Mouse (Mus musculus): ENCODE measurements around the gene Platr17.
"Not testable (repeated sequence)": the region's sequence is repeated elsewhere in the genome, so short reads cannot be mapped to it uniquely, and the experiment has no call there.

Platr17 gene

DNA sequence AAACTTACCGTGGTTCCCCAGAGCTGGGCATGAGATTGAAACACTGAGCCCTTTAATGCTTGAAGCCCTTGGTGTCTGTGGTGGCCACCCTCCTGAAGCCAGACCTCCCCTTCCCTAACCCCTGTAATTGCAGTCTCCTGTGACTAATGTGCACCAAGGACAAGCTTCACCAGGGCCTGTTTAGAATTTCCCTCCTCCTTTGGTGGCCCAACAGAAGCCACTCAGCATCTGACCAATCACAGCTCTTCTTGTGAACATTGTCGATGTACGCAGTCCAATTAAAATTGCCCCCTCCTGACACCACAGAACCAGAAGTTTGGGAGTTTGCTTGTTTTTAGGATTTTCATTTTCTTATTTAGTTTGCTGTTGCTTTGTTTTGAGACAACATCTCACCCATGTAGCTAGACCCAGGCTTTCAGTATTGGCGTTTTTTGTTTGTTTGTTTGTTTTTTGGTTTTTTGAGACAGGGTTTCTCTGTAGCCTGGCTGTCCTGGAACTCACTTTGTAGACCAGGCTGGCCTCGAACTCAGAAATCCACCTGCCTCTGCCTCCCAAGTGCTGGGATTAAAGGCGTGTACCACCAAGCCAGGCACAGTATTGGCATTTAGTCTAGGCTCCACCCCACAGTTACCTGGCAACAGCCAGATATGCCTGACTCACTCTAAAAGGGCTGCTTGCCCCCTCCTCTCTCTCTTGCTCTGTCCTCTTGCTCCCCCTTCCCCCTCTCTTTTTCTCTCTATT, 854 bp upstream of the Platr17 start:
- DNase-seq, result not testable (repeated sequence)

DNA sequence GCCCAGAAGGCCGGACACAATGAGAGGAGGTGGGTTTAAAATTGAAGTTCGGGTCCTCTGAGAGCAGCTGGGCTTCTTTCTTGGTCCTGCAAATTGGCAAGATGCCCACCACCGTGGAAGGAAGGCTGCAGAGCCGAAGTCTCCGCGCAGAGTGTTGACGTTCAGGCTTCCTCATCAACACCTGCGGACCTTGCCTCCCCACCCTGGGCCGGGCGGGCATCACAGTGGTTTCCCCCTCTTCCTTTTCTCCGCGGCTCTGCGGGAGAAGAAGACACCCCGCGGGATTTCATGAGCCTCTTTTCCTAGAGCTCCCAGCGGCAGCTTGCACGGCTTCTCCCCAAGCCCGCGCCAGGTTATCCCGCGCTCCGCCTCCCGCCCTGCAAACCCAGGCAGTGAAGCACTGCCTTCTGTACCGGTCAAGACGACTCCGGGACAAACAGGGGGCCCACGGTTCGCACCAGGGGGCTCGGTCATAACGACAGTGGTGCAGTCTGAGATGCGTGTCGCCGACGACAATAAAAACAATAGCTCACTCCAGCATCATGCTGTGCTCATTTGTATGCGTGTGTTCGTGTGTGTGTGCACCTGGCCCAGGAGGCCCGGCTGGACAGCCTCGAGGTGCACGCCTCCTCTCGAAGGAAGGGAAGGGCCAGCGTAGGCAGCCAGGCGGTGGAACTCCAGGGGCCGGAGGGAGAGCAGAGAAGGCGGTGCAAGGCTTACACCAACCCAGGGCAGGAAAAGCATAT, 3.6 kb downstream of the Platr17 start:
- peak in 1 of 2 experiments; percentile 49 for DNase-seq

DNA sequence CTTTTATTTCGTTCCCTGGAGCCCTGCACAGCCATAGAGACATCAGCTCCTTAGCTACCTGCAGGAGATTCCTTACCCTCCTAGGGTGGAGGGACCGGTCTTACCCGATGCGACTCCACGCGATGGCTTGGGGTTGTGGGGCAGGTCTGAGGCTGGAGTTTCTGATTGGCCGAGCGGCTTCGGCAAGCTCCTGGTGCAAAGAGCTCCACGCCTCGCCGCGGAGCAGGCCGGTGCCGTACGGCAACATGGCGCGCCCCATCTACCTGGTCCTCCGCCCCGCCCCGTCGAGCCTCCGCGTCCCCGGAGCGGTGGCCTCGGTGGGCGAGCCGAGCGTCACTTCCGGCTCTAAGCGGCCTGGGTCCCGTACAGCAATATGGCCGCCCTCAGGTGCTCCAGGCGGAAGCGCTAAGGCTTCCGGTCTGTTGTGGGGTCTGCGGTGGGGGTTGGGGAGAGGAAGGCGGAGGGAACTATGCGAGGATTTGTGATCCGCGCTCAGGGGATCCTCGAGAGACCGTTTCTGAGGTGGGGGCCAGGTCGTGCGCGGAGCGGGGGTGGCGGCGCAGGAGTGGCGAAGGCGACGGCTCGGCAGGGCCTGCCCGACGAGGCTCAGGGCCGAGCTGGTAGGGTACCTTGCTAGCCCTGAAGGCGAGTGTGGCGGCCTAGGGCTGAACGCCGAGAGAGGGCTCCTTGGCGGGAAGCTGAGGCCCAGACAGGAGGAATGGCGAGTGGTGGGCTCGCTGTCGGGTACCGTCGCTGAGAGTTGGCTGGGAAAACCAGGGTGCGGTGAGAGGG, 4.3 kb downstream of the Platr17 start, which contains the start of gene Daxx:
Daxx (plus strand) TSS at position 338 of the 792 bp plus-strand sequence.
- peak; percentile 99 for DNase-seq

DNA sequence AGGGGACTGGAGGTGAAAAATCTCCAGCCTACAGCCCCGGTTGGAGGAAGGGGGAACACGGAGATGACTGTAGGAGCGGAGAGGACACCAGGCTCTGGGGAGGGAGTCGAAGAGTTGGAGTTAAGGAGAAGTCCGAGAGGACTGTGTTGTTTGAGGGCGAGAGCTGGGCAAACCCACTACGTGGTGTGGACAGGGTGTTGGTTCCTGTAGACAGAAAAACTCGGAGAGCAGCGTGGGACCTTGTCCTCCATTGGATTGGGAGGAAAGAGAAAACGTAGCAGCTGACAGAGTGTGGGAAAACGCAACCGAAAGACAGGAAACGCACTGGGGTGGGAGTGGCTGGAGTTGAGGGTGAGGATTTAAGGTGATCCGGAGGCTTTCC, 4.9 kb downstream of the Platr17 start:
- peak in 1 of 2 experiments; percentile 57 for DNase-seq

DNA sequence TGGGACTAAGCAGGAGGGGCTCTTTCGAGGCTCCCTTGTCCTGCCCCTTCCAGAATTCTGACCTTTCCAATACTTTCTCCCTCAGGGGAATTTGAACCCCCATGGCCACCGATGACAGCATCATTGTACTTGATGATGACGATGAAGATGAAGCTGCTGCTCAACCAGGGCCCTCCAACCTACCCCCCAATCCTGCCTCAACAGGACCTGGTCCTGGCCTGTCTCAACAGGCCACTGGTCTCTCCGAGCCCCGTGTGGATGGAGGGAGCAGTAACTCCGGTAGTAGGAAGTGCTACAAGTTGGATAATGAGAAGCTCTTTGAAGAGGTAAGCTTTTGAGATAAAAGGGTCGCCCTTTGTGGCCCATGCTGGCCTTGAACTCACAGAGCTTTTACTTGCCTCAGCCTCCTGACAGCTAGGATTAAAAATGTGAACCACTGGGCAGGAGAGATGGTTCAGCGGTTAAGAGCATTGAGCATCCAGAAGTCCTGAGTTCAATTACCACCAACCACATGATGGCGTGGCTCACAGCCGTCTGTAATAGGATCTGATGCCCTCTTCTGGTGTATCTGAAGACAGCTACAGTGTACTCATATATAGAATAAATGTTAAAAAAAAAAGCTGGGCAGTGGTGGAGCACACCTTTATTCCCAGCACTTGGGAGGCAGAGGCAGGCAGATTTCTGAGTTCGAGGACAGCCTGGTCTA, 5.6 kb downstream of the Platr17 start:
- no peak for DNase-seq

DNA sequence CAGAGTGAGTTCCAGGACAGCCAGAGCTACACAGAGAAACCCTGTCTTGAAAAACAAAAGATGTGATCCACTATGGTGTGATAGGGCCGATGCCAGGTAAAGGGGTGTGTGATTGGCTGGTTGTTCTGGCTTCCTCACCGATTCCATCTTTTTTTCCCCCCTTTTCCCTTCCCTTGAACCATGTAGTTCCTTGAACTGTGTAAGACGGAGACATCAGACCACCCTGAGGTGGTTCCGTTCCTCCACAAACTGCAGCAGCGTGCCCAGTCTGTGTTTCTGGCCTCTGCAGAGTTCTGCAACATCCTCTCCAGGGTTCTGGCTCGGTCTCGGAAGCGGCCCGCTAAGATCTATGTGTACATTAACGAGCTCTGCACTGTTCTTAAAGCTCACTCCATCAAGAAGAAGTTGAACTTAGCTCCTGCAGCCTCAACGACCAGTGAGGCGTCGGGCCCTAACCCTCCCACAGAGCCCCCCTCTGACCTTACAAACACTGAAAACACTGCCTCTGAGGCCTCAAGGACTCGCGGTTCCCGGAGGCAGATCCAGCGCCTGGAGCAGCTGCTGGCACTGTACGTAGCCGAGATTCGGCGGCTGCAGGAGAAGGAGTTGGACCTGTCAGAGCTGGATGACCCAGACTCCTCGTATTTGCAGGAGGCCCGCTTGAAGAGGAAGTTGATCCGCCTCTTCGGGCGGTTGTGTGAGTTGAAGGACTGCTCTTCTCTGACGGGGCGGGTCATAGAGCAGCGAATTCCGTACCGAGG, 6.3 kb downstream of the Platr17 start:
- DNase-seq, result no peak

DNA sequence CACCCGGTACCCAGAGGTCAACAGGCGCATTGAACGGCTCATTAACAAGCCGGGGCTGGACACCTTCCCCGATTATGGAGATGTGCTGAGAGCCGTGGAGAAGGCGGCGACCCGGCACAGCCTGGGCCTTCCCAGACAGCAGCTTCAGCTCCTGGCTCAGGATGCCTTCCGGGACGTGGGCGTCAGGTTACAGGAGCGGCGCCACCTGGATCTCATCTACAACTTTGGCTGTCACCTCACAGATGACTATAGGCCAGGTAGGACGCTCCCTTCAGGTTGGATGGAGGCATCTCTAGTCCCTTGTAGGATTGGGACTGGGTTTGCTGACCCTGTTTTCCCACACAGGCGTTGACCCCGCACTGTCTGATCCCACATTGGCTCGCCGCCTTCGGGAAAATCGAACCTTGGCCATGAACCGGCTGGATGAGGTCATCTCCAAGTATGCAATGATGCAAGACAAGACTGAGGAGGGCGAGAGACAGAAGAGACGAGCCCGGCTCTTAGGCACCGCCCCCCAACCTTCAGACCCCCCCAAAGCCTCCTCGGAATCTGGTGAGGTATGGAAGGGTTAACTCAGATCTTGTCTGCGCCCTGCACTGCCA, 7.0 kb downstream of the Platr17 start:
- DNase-seq, result peak in 1 of 2 experiments; percentile 53

DNA sequence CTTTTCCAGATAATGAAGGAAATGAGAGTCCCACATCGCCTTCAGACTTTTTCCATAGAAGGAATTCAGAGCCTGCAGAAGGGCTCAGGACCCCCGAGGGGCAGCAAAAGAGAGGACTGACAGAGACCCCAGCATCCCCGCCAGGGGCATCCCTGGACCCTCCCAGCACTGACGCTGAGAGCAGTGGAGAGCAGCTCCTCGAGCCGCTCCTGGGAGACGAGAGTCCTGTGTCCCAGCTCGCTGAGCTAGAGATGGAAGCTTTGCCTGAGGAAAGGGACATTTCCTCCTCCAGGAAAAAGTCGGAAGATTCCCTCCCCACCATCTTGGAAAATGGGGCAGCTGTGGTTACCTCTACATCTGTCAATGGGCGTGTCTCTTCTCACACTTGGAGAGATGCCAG, 8.3 kb downstream of the Platr17 start:
- DNase-seq, result no peak

DNA sequence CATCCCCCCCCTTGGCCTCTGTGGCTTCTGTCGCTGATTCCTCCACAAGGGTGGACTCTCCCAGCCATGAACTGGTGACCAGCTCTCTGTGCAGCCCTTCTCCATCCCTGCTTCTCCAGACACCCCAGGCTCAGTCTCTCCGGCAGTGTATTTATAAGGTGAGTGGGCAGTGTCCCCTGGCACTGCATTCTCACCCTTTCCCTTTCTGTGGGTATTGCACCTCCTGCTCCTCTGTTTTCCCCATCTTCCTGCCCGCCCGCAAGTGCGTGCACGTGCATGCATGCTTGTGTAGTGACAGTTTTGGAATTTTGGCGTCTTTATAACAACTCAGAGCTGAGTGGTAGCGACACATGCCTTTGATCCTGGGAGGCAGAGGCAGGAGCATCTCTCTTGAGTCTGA, 9.0 kb downstream of the Platr17 start:
- no peak for DNase-seq

DNA sequence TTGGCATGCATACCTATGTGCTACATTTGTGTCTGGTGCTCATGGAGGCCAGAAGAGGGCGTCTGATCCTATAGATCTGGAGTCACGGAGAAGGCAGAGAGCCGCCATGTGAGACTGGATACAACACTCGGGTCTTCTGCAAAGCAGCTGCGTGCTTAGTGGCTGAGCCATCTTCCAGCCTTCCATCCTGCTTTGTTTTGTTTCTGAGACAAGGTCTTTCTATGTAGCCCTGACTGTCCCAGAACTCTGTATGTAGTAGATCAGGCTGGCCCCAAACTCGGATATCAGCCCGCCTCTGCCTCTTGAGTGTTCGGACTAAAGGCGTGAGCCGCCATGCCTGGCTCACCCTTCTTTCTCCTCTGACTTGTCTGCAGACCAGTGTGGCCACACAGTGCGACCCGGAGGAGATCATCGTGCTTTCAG, 10.0 kb downstream of the Platr17 start:
- no peak for DNase-seq

DNA sequence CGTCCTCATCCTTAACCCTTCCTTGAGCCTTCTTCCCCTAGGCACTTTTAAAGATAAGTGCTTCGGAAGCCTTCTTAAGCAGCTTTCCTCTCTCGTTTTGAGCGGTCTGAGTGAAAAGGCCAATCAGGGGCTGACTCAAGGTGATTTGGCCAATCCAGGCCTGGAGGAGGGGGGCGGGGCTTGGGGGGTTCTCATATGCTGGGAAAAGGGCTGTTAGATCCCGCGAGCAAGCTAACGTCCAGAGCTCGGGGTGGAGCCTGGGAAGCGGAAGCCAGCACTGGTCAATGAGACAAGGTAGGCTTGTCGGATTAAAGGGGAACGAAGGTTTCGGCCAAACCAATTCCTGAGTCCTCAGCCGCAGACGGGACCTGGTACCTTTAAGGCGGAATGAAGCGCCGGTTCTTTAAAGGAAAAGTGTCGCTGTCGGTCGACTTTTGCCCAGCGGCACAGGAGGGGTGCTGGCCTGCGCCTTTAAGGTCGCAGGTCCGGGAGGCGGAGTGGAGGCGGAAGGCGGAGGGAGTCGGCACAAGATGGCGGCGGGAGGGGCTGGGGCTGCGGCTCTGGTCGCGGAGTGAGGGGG, 10.8 kb downstream of the Platr17 start, which contains the start of the genes Tapbp and Zbtb22:
Tapbp (plus strand) TSS at position 229 of the 580 bp plus-strand sequence.
Zbtb22 (plus strand) TSS at position 234 of the 580 bp plus-strand sequence.
- DNase-seq, result peak; percentile 98 to 99

DNA sequence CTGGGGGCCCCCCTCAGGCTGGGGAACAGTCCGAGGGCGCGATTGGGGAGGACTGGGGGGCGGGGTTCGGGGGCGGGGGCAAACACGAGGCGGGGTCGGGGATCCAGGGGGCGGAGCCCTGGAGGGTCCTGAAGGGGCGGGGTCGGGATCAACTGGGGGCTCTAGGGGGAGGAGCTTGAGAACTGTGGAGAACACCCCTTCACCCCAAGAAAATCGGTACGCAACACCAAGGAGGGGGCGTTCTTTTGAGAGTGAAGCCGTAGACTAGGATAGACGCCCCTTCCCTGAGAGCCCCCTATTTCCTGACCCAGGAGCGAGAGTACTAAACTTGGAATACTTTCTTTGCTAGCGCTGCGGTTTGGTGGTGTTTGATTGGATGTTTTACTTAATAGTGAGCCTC, 11.4 kb downstream of the Platr17 start:
- DNase-seq, result no peak

DNA sequence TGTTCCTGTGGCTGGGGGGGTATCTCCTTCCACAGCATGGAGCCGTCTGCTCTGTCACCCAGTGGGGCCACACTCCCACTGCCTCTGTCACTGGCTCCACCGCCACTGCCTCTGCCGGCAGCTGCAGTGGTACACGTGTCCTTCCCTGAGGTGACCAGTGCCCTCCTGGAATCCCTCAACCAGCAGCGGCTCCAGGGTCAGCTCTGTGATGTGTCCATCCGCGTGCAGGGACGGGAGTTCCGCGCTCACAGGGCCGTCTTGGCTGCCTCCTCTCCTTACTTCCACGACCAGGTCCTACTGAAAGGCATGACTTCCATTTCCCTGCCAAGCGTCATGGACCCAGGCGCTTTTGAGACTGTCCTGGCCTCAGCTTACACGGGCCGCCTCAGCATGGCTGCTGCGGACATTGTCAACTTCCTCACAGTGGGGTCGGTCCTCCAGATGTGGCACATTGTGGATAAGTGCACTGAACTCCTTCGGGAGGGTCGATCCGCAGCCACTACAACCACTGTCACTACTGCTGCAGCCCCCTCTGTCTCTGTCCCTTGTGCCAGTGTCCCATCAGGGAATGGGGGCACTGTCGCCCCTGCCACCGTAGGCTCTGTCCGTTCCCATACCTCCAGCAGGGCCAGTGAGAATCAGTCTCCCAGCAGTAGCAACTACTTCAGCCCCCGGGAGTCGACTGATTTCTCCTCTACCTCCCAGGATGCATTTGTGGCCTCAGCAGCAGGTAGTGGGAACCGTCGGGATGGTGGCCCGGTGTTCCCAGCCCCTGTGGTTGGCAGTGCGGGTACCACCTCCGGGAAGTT, 12.1 kb downstream of the Platr17 start:
- DNase-seq, result no peak

DNA sequence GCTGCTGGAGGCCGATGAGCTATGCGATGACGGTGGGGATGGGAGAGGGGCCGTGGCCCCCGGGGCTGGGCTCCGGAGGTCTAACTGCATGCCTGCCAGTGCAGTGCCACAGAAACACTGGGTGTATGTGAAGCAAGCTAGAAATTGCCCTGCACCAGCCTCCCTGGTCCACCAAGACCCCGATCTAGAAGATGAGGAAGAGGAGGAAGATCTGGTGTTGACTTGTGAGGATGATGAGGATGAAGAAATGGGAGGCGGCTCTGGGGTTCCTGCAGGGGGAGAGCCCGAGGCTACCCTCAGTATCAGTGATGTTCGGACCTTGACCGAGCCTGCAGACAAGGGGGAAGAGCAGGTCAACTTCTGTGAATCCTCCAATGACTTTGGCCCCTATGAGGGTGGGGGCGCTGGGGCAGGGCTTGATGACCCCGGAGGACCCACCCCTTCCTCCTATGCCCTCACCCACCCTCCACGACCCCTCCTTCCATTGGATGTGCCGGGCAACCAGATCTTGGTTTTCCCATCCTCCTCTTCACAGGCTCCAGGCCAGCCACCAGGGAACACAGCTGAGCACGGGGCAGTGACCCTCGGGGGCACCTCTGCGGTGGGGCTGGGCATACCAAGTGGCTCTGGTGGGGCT, 12.8 kb downstream of the Platr17 start:
- DNase-seq, result no peak

DNA sequence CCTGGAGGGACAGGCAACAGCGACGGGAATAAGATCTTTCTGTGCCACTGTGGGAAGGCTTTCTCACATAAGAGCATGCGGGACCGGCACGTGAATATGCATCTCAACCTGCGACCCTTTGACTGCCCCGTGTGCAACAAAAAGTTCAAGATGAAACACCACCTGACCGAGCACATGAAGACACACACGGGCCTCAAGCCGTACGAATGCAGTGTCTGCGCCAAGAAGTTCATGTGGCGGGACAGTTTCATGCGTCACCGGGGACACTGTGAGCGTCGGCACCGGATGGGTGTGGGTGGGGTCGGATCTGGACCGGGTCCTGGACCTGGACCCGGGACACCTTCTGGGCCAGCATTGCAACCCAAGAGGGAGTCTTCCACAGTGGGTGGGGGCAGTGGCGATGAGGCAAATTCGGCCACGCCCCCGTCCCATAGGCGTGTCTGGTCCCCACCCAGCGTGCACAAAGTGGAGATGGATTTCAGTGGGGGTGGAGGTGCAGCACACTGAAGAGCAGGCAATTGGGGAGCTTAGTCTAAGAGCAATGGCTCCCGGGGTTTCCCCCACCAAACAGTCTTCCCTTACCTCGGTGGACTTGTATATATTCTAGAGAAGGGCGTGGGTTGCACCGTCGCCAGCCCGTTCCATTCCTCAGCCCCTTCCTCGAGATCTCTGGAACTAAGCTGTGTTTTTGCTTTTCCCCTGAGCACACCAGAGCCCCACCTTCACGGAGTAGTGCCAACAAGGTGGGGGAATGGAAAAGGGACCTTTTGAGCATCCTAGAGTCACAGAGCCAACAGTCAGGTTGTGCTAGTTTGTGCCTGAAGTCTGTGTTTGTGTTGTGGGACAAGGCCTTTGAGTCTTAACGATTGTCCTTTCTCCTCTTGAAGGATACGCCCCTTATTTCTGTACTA, 13.6 kb downstream of the Platr17 start:
- peak in 1 of 2 experiments; percentile 38 for DNase-seq

DNA sequence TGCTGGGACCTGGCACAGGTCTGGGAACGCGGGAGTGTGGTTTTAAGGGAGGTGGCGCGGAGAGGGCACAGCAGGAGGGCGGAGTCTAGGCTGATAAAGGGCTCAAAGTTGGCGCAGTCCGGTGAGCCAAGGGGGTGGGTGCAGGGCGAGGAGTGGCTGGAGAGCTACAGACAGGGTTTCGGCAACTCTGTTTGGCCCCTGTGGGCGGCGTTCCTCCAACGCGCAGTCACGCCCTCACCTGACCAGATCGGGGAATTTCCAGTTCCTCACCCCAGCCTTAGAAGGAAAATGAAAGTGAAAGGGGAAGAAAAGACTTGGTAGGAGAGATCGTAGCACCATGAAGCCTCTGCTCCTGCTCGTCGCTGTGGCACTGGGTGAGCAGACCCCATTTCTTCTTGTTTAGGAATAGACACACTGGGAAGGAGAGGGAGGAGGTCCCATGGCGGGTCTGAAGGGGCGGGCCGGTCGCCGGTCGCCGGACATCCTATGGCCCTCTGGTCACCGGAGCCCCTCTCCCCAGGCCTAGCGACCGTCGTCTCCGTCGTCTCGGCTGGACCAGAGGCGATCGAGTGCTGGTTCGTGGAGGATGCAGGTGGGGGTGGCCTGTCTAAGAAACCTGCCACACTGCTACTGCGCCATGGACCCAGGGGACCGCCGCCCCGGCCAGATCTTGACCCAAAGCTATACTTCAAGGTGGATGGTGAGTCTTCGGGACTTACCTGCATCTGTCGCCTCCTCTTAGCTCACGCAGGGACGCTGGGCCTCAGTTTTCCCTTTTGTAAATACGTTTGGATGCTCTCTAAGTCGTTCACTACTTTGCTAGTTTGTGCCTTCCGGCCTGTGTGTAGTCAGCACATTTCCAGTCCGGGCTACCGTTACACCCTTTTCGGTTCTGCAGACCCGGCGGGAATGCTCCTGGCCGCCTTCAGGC, 14.7 kb downstream of the Platr17 start:
- DNase-seq, result peak; percentile 90 to 92

All from kidney, adult 8-10 months (tissue).